Mouse (Mus musculus) hindbrain, embryonic 13.5 days (tissue): ENCODE results near the gene Gm17190. TPM values are rescaled to one million over a fixed set of nuclear protein-coding genes. Genes with fewer than 3 reads are reported as not detected.

Source experiments
- ATAC-seq: fragments of 200-750 bp; cut with Nextera tagmentation; 2 replicates; pipeline ENCODE4 v1.8.0; 2017; ENCODE audit warnings: moderate TSS enrichment; ENCODE audit not compliant: low FRiP score
- H3K27ac ChIP-seq: fragments of 300-500 bp; sonication (generic); 2 replicates; pipeline ENCODE4 v1.5.1; 2015; ENCODE audit warnings: inconsistent platforms, mild to moderate bottlenecking, moderate library complexity
- H3K27me3 ChIP-seq: fragments of 300-500 bp; sonication (generic); 2 replicates; pipeline ENCODE4 v1.6.1; 2015; ENCODE audit warnings: mild to moderate bottlenecking, inconsistent platforms
- H3K36me3 ChIP-seq: fragments of 300-500 bp; sonication (generic); 2 replicates; pipeline ENCODE4 v1.6.1; 2015; ENCODE audit warnings: mild to moderate bottlenecking, inconsistent platforms
- H3K4me1 ChIP-seq: fragments of 300-500 bp; sonication (generic); replicated peaks from 2 replicates; pipeline ENCODE4 v1.6.1; 2015; ENCODE audit warnings: inconsistent platforms
- H3K4me2 ChIP-seq: fragments of 300-500 bp; sonication (generic); 2 replicates; pipeline ENCODE4 v1.6.1; 2015; ENCODE audit warnings: inconsistent platforms, mild to moderate bottlenecking, moderate library complexity
- H3K4me3 ChIP-seq: fragments of 300-500 bp; sonication (generic); 2 replicates; pipeline ENCODE4 v1.5.1; 2015; ENCODE audit warnings: mild to moderate bottlenecking, inconsistent platforms
- H3K9ac ChIP-seq: fragments of 300-500 bp; sonication (generic); 2 replicates; pipeline ENCODE4 v1.6.1; 2015; ENCODE audit warnings: mild to moderate bottlenecking, inconsistent platforms
- H3K9me3 ChIP-seq: fragments of 300-500 bp; sonication (generic); 2 replicates; pipeline ENCODE4 v1.6.1; 2016; ENCODE audit warnings: inconsistent platforms
- WGBS: fragments of 180-500 bp; shearing (Covaris S2); methylation state at CpG from one replicate; pipeline ENCODE4 v1.1.7; 2015; 5-methylcytosine and 5-hydroxymethylcytosine counted together
- polyA plus RNA-seq: library from polyadenylated mRNA; unstranded; fragments of >200 nt; fragmentation: Nextera tagmentation; extraction: Ambion mirVana; gene quantifications from 2 replicates; pipeline ENCODE4 v1.2.1, GENCODE M21; 2015

Gm17190 gene
- polyA plus RNA-seq, 1 experiment from 2014 or later, result 0.62 TPM

DNA sequence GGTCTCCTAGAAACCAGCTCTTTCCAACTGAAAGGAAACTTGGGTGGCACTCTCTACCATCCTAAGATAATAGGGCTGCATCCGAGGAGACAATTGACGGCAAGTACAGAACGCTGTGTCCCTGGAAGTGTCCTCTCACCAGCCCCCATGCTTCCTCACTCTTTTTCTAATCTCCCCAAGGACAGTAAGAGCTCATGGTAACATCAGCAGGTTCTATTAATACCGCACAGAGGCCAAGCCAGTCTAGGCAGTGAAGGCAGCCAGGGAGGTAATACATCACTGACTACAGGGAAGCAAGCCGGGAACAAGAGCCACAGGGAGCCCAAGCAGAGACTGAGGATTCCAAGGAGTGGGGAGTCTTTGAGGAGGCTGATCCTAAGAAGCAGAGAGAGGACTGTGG is 43.2 kb downstream of the Gm17190 start:
- H3K9ac ChIP-seq, result no peak overlapping the region
- no peak overlapping the region for H3K4me2 ChIP-seq
- H3K4me3 ChIP-seq, result no peak overlapping the region
- peaks cover 13% of the 10 kb centered on the region; the same call in 1 of the 2 replicates for H3K4me1 ChIP-seq
- H3K27me3 ChIP-seq, result peaks cover 7% of the 10 kb centered on the region
- no peaks in the 10 kb centered on the region for H3K36me3 ChIP-seq
- 66% methylated on average over 5 of the region's 5 CpGs for whole genome bisulfite sequencing
- no peak overlapping the region for H3K27ac ChIP-seq
- ATAC-seq, result no peak
- no peaks in the 10 kb centered on the region for H3K9me3 ChIP-seq

DNA sequence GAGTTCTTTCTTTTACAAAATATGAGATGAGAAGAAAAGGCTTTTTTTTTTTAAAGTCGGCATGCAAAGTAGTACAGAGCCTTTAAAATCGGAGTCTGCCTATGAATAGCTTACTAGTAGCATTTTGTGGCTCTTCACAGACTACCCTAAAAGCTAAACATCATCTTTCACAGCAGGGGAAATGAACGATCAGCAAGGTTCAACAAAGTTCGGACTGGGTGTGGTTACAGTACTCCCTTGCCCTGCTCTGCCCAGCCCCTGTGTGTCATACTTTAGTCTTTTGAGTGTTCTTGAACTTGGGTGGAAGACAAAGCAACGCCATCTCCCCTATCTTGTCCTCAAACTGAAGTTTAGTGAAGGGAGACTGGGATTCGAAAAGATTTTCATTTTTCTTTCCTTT is 44.8 kb downstream of the Gm17190 start:
- Histone ChIP-seq H3K9me3 (no peaks in the 10 kb centered on the region), H3K4me1 (peaks cover 26% of the 10 kb centered on the region), H3K4me2 (no peak overlapping the region), H3K36me3 (no peaks in the 10 kb centered on the region), H3K4me3 (no peak overlapping the region), H3K27me3 (peaks cover 16% of the 10 kb centered on the region), H3K9ac (no peak overlapping the region), H3K27ac (no peak overlapping the region)
- WGBS, result 87% methylated on average over 6 of the region's 6 CpGs
- no peak for ATAC-seq

DNA sequence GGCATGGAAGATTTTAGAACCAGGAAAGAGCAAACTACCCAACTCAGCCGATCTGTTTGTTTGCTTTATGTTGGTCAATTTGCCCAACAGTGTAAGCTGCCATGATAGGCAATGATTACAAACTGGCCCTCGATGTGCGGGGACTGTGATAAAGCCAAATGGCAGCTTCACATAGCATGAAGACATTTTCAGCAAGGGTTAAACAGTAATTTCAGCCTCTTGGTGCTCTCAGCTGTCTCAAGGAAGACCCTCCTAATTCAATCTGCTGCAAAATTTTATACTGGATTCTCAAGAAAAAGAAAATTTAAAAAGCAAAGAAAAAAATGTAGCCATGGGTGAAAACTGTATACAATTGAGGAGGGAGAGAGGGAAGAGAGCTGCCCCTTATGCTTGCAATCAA is 47.2 kb downstream of the Gm17190 start:
- 72% methylated on average over 3 of the region's 3 CpGs for WGBS
- peak overlapping the region; percentile 89 for H3K4me2 ChIP-seq
- no peak for ATAC-seq
- H3K36me3 ChIP-seq, result no peaks in the 10 kb centered on the region
- peaks cover 21% of the 10 kb centered on the region for H3K27me3 ChIP-seq
- H3K27ac ChIP-seq, result peak overlapping the region; percentile 92
- H3K4me1 ChIP-seq, result peaks cover 34% of the 10 kb centered on the region
- H3K9me3 ChIP-seq, result no peaks in the 10 kb centered on the region
- H3K9ac ChIP-seq, result peak overlapping the region; percentile 75; the same call in 1 of the 2 replicates
- H3K4me3 ChIP-seq, result peak overlapping the region; percentile 60

DNA sequence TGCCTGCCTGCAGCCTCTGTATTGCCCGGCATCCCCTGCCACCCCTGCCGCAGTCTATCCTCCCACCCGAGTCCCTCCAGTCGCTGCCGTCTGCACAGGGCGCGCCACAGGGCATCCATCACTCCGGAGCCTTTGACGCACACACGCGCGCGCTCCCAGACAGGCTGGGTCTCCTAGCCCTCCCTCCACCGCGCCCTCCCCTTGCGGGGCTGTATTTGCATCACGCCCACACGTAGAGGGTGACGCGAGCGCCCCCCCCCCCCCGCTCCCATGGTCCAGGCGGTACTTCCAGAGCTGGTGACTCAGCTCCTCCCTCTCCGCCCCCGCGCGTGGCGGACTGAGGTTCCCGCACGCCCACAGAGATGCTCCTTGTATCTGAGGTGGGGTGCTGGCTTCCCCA is 49.2 kb downstream of the Gm17190 start:
- Histone ChIP-seq H3K9me3 (no peaks in the 10 kb centered on the region), H3K4me1 (peaks cover 39% of the 10 kb centered on the region), H3K9ac (peak overlapping the region; percentile 75), H3K27me3 (peaks cover 31% of the 10 kb centered on the region), H3K4me3 (peak overlapping the region; percentile 60), H3K4me2 (peak overlapping the region; percentile 89), H3K27ac (peak overlapping the region; percentile 92), H3K36me3 (no peaks in the 10 kb centered on the region)
- under 1% methylated on average over 30 of the region's 30 CpGs for WGBS
- peak; percentile 89 for ATAC-seq

GRCm38 (mm10) chr13:96131911-96132310 is 50.1 kb downstream of the Gm17190 start:
- Histone ChIP-seq H3K36me3 (no peaks in the 10 kb centered on the region), H3K27me3 (peaks cover 31% of the 10 kb centered on the region), H3K4me2 (peak overlapping the region; percentile 89), H3K27ac (peak overlapping the region; percentile 92), H3K9ac (peak overlapping the region; percentile 75), H3K4me1 (peaks cover 39% of the 10 kb centered on the region), H3K9me3 (no peaks in the 10 kb centered on the region), H3K4me3 (peak overlapping the region; percentile 60)
- no peak for ATAC-seq
- WGBS, result under 1% methylated on average over 18 of the region's 19 CpGs

GRCm38 (mm10) chr13:96132401-96132816 is 50.6 kb downstream of the Gm17190 start, which contains the start of gene Sv2c:
Gene Sv2c, minus strand, starts transcription at chr13:96132577.
- Histone ChIP-seq H3K4me3 (peak within 1 kb of the TSS; percentile 60), H3K27ac (peak within 1 kb of the TSS; percentile 92), H3K36me3 (no peaks in the 10 kb centered on the region), H3K9me3 (no peaks in the 10 kb centered on the region), H3K4me2 (peak within 1 kb of the TSS; percentile 89), H3K4me1 (peaks cover 36% of the 10 kb centered on the region), H3K27me3 (peaks cover 31% of the 10 kb centered on the region), H3K9ac (peak within 1 kb of the TSS; percentile 75)
- under 1% methylated on average over 44 of the region's 44 CpGs for WGBS
- peak; percentile 77 for ATAC-seq

Other genes starting within 250 kb of the Gm17190 start
- 5.4 and 5.9 TPM in 2 replicates for gene Iqgap2, start 190.1 kb upstream of the Gm17190 start, polyA plus RNA-seq
- gene Gm20075, start 678 bp upstream of the Gm17190 start, polyA plus RNA-seq, result 30.1 and 31.6 TPM in 2 replicates
- 18.6 and 21.6 TPM in 2 replicates for gene Sv2c, start 50.5 kb downstream of the Gm17190 start, polyA plus RNA-seq